Mouse (Mus musculus) layer of hippocampus, adult 11-12 months (tissue): ENCODE results near the gene Zbed4.
A peak's percentile ranks its signal among the peaks of the same experiment; 100 is the strongest.
"Not testable (repeated sequence)": the region's sequence is repeated elsewhere in the genome, so short reads cannot be mapped to it uniquely, and the experiment has no call there.

Source experiments
- DNase-seq: peaks from one replicate; pipeline ENCODE4 v3.0.0; 2022; ENCODE audit warnings: low spot score

Zbed4 gene

DNA sequence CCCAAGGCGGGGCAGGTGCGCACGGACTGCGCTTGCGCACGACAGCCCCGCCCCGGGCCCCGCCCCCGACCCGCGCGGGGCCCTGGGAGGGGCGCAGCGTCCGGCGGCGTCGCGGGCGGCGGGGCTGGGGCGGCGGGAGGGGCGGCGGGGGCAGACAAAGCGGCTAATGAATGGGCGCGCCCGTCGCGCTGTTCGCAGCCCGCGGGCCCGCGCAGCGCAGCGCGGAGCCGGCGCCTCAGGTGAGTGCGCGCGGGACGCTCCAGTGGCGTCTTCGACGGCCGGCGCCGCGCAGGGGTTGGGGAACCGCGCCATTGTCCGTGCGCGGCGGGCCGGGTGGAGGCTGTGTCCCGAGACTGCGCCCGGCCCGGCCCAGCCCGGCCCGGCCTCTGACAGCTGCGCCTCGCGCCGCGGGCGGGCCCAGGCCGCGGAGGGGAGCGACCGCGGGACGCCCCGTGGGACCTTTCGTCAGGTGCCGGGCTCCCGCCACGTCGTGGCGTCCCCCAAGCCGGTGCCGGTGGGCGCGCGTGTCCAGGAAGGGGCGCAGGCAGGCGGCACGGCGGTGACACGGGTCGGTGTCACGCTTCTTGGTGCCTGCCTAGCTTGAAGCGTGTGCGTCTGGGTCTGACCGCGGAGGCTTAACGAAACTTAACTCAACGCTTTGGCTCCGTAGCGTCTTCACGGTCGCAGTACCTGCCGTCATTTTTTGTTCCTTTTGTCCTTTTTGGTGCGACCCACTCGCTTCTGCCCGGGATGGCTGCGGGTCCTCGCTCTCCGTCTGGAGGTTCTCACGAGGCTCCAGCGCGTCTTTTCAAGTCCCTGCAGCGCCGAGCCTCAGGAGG lies at the start of gene Zbed4:
Gene Zbed4, plus strand, starts transcription at position 97 of the 839 bp plus-strand sequence.
- DNase-seq = peak; percentile 27

DNA sequence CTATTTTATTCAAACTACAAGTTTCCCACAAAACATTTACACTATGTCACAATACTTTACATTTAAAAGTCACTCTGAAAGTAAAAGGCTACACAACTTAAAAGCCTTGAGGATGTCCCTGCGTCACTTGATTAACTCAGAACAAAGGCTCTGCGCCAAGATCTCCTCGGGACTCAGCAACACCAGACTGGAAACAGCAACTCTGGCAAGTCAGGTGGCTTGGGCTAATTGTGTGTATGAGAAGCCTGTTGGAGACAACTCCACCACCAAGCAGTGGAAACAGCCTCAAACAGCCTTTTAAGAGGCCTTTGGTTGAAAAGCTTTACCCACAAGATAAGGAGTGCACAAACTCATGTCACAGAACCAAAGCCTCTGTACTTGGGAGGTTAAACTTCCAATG lies 49.0 kb upstream of the Zbed4 start:
- peak; percentile 30 for DNase-seq

DNA sequence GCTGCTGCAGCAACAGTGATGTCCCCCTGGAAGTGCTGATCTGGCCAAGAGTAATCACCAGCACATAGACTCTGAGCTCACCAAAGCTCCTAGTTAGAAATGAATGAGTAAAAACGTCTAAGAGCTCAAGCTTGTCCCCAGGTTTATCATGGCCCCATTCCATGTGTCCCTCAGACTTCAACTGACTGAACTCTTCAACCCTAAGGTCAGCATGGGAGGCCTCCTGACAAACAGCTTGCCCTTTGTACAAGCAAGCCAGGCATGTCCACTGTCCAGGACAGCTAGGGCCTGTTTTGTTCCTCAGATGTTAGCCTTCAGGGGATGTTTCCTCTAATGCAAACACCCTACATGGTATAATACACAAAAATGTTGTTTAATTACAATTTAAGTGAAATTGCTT lies 47.2 kb upstream of the Zbed4 start:
- no peak for DNase-seq

DNA sequence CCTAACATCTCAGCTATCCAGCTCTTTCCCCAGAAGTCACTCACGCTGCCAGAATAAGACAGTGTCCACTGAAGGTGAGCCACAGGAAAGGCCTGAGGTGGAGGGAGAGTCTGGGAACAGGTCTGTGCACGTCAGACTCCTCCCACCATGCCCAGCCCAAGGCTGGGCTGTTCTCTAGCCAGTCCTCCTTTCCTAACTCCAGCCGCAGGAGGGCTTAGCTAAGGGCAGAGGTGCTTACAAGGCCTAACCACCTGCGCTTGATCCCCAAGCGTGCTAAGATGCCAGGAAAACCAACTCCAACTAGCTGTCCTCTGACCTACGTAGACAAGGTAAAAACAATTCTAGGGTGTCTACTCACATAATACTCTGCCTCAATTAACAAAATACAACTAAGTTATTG lies 45.1 kb upstream of the Zbed4 start:
- DNase-seq = no peak

DNA sequence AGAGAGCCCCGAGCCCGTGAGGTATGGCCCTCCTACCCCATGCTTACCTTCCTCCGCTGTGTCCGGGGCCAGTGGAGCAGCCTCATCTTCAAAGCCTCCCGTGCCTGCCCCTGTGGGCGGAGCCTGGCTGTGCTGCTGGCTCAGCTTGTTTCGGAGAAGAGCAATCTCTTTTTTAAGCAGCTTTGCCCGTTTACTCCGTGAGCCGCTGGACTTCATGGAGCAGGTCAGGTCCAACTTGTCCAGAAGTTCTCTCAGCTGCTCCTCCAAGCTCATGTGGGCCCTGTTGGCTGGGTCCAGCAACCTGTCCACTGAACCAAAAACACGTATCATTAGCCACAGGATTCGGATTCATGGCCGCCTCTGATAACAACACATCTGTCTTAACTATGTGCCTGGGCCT lies 44.5 kb upstream of the Zbed4 start:
- DNase-seq = not testable (repeated sequence)

DNA sequence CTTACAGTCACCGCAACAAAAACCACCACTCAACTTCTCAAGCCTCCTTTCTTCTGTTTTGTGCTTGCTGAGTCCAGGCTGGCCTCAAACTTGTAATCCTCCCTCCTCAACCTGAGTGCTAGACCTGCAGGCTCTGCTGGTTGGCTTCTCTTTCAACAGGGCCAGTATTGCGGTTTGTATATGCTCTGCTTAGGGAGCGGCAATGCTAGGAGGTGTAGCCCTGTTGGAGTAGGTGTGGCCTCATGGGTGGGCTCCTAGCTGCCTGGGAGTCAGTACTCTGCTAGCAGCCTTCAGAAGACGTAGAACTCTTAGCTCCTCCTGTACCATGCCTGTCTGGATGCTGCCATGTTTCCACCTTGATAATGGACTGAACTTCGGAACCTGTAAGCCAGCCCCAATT lies 43.3 kb upstream of the Zbed4 start:
- DNase-seq = no peak

DNA sequence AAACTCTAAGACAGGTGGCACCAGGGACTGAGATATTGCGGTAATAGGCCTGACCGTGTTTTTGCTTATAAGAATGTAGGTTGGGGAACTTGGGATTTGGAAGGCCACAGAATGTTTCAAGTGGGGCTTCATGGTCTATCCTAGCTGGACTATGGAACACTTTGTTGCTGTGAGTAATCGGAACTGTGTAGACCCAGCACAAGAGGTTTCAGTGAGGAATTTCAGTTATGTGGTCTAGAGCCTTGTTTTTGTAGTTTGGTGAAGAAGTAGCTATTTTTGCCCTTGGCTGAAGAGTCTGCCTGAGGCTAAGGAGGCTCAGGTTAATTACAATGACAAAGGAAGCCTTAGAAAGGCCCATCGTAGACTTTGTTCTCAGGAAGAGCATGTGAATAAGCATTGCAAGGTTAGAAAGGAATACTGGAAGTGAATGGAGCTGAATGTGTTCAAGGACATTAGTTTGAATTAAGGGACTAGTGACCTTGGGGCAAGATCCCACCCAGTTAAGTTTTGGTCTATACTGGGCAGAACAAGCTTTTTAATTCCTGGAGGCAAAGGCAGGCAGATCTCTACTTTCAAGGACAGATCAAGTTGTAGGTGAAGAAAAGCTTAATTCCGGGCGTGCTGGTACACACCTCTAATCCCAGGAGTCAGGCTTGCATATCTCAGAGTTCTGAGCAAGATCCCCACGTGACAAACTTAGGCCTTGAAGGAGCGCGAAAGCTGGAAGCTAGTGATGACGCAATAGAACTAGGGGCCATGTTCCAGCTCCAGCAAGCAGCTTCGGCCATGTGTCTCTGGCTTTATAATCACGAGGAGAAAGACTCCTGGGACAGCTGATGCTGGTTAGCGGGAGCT lies 42.6 kb upstream of the Zbed4 start:
- DNase-seq = no peak

DNA sequence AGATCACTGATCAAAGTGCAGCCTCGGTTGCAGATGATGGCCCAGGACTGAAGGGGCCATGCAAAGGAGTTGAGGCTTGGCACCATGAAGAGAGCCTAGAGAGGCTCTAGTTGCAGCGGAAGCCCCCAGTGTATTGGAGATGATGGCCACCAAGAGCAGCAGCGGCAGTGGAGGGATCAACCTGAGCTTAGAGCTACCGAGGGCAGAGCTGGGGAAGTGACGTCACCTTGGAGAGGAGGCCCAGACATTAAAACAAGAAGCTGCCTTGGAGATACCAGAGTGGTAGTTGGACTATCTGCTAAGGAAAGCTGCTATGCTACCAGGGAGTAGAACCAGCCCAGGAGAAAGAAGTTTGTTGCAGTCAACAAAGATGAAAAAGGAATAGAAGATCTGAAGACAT lies 41.6 kb upstream of the Zbed4 start:
- no peak for DNase-seq

DNA sequence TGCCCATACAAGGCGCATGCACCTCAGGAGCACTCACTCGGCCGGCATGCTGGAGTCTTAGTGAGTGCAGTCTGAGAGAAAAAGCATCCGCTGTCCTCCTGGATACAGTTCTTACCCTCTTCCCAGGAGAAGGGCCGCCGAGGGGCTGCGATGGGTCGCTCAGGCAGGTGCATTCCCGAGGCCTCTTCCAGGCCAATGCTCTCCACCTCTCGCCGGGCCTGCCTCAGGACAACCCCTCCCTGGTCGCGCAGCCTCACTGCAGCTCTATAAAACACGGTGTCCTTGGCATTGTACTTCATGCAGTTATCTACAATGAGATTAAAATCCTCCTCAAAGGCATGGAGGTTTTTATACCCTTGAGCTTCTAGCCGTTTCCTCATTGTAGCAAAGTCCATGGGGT lies 39.0 kb upstream of the Zbed4 start:
- DNase-seq = no peak

DNA sequence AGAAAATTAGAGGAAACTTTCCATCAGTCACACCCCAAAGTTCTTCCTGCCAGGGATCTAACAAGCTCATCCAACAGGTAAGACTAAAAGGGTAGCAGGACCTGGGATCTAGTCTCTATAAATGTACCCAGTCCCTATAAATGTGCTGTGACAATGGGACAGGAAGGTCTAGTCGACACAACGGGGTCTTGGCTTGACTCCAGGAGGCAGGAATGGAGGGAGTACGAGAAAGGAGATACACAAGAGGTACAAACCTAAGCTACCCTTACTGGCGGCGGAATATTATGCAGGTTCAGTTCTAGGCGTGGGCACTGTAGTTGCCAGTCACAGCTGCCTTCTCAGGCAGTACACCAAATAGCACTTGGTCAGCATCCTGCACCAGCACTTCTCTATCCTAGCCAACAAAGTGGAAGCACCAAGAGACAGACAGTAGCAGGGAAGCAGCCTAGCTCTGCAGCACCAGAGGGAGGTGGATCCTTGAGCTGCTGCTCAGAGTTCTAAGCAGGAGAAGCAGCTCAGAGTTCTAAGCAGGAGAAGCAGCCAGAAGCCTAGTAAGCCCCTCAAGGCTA lies 37.4 kb upstream of the Zbed4 start:
- no peak for DNase-seq

DNA sequence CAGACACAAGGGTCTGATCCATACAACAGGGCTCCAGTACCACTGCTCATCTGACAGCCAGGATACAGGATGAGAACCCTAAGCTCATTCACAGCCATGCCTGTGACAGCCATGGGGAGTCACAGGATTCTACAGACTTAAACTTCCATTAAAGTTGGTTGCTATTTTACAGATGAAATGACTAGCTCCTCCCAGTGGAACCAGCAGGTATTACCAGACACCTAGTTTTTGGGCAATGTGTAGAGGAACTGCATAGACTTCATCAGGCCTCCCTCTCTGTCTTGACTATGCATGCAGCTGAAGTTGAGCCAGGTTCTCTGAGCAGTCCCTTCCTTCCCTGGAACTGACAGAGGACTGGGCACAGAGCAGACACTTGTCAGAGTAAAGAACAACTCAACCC lies 35.1 kb upstream of the Zbed4 start:
- peak; percentile 43 for DNase-seq

DNA sequence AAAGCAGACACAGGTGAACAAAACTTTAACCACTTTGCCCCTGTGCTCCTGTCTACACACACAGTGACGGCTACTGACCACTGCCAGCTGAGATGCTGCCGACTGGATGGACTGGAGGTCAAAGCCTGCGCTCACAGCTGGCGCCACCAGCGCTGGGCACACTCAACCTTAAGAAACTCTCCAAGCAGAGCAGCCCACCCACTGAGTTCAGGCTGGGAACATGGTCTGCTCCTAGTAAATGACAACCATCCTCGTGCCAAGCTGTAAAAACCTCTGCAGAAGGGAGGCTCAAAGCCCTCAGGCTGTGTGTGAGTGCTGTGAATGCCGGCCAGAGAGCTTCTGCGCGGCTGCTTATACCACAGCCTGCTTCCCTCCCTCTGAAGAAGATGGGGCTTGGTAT lies 34.2 kb upstream of the Zbed4 start:
- DNase-seq = no peak

DNA sequence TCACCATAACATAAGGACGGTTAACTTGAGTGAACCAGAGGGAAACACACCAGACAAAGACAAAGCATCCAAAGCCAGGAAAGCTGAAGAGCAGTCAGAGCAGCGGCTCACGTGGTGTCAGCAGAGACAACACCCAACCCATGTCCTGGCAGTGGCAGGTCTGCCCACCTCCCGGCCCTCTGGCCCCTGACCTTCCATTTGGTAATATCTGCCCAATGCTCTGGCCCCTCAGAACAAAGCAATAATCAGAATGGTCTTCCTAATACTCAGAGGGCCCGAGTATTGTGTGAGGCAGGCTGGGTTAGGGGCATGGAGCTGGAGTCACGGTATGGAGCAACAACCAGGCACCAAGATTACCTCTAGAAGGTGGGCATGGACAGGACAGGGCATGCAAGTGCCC lies 28.3 kb upstream of the Zbed4 start:
- DNase-seq = no peak

DNA sequence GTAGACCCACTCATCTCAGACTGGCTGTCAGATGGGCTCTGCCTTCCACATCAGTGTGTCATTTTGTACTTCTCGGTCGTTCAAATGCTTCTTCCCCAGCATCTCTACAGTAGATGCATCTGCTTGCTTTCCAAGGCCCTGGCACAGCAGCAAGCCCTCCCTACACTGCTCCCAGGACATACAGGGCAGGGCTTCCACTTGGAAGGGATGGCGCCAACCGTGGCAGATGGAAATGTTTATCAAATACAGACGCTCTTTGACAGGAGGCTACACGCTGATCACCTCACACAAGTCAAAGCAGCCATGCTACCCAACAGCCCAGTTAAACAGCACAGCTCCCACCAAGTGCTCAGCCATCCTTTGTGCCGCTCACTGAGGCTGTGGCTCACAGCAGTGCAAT lies 27.1 kb upstream of the Zbed4 start:
- DNase-seq = no peak

DNA sequence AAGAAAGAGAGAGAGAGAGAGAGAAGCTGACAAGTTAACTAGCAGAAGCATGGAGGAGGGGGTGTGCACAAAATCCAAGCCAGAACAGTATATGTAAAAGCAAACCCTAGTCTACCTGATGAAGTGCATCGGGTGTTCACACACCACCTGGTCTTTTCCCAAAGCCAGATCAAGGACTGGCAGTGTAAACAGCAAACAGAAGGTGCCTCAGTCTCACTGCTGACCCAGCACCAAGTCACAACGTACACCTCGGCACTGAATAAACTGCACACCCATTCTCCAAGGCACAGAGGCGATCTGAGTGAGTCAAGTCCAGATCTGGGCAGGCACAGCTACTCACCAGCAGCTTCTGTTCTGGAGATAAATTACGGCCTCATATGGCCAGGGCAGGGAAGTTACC lies 26.4 kb upstream of the Zbed4 start:
- no peak for DNase-seq

DNA sequence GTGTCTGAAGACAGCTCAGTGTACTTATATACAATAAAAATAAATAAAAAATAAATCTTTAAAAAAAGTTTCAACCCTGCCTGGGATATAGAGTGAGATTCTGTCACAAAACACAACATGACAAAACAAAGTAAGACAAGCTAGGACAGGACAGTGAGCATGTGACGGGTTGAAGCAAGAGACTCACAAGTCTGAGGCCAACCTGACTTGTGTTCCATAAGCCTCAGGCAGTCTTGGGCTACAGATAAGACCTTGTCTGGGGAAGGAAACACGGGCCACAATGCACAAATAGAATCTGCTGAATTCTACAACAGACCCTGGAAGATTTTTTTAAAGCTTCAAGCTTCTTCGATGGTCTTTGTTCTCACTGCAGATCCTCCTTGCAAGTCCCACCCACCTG lies 24.3 kb upstream of the Zbed4 start:
- no peak for DNase-seq

DNA sequence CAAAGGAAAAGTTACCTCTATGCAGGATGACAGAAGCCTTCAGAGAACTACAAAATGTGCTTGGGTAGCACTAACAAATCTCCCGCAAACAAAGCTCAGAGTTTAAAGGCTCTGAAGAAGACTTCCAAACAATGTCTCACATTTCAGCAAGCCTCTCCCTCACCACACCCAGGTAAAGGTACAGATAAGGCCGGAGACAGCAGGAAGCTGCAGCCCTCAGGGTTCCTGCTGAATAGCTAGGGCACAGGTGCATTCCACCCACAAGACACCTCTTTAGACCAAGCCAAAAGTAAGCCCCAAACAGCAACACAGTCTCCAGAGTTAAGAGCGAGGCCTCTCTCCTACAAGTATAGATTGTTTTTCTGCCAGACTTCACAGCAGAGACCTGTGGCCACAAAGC lies 20.7 kb upstream of the Zbed4 start:
- DNase-seq = no peak

DNA sequence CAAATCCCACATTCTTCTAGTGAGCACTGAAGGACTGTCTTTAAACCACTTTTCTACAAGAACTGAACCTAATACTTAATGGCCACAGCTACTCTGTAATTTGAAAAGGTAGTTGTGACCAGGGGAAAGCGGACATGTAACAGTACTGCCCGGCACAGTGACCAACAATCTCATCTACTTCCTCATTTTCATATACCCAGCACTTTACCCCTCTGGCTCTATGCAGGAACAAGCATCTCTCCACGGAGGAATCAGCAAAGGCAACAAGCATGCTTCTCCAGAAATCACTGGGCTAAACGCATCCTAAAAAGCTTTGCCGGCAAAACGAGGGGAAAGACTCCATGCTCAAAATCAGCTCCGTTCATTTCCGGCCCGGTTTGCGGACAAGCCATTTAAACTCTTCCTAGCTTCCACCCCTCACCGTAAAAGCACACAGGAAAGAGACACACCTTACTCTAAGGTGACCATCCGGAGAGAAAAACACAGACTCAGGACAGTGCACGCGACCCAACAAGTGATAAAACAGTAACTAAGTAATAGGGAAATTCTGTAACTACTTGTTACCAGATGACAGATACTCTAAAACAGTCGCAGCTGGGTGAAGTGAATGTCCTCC lies 18.9 kb upstream of the Zbed4 start:
- DNase-seq = no peak

DNA sequence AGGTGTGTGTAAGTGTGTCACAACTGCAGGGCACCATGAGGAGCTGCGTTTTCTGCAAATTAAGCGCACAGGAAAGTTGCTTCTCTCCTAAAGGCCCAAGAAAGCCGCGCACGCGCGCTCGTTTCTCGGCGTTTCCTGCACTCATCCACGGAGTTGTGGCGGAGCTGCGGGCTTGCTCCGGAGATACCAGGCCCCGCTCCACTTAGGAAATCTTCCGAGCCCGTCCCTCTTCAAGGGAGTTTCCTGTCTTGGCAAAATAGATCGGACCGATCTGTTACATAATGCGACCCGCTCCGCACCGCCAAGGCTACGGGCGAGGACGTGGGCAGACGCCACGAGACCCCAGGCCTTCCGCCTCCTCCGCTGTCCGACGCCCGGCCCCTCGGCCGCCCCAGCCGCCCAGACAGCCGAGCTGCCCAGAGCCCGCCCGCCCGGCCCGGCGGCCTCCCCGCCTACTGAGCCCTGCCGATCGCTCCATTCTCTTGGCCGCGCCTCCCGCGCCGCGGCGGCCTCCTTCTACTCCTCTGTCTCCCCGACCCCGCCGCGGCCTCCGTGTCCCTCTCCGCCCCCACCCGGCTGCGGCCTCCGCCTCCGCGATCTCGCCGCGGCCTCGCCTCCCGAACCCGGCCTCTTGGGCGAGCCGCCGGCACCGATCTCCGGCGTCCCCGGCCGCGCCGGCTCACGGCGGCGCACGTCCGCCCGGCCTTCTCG lies 18.3 kb upstream of the Zbed4 start:
- DNase-seq = peak; percentile 68

DNA sequence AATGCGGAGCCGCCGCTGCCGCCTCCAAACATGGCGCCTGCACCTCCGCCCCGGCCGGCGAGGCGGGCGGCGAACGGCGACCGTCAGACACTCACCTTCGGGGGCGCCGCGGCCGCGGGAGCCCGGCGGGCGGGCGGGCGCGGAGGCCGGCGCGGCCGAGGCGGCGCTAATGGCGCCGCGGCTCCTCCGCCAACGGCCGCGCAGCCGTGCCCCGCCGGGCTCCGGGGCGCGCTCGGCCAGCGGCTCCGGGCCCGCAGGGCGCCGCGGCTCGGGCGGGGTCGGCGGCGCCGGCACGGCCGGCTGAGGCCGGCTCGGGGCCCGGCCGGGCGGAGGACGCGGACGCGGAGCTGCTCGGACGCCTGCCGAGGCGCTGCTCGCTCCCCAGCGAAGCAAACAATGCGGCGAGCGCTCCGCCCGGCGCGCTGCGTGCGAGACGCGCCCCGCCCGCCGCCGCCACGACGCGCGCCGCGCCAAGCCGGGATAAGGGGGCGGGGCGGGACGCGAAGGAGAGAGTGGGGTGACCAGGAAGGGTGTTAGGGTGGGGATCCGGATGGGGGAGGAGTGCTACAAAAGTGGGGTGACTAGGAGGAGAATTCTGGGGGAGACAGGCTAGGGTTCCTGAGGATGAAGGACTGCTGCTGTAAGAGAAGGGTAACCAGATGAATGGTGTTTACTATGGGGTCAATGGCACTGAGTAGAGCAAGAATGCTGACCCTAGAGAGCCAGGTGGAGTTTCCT lies 17.5 kb upstream of the Zbed4 start, which contains the start of gene Brd1:
Gene Brd1, minus strand, starts transcription at position 400 of the 738 bp plus-strand sequence.
- DNase-seq = peak; percentile 78

DNA sequence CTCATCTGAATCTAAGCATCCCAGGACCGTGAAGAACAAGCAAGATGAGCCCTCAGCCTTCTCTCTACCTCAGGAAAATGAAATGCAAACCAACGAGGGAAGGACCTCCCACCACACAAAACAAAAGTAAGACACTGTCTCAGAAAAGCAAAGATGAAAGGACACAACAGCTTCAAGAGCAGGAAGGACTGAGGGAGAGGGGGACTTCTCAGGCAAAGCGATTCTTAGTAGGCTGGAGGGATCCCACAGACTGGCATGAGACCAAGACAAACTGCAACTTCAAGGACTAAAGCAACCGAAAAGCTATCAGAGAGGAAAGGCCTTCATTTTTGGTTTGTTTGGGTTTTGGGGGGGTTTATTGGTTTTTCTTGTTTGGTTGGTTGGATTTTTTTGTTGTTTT lies 15.3 kb upstream of the Zbed4 start:
- no peak for DNase-seq
